Mouse (Mus musculus) thymus, adult 2 months (tissue): ENCODE results near the gene Plppr2. TPM values are rescaled to one million over a fixed set of nuclear protein-coding genes. Genes with fewer than 3 reads are reported as not detected.

Experiments
- DNase-seq: peaks from one replicate; pipeline ENCODE4 v3.0.0; 2021
- H3K27ac ChIP-seq: fragments of 200-500 bp; 2 replicates; pipeline ENCODE4 v1.5.1; 2012; ENCODE audit warnings: low read length, control low read depth; ENCODE audit not compliant: control insufficient read depth, insufficient read depth
- H3K27me3 ChIP-seq: fragments of 200-500 bp; 2 replicates; pipeline ENCODE4 v1.6.1; 2012; ENCODE audit warnings: mild to moderate bottlenecking, low read length, moderate library complexity, mixed read lengths; ENCODE audit not compliant: control insufficient read depth, insufficient read depth
- H3K36me3 ChIP-seq: fragments of 200-500 bp; 2 replicates; pipeline ENCODE4 v1.6.1; 2012; ENCODE audit warnings: mild to moderate bottlenecking, low read length, moderate library complexity; ENCODE audit not compliant: control insufficient read depth, insufficient read depth
- H3K4me1 ChIP-seq: fragments of 200-500 bp; replicated peaks from 2 replicates; pipeline ENCODE4 v1.6.1; 2012; ENCODE audit warnings: low read length; ENCODE audit not compliant: control insufficient read depth, insufficient read depth
- H3K4me3 ChIP-seq: fragments of 200-500 bp; 2 replicates; pipeline ENCODE4 v1.5.1; 2012; ENCODE audit warnings: mild to moderate bottlenecking, low read length, control low read depth, moderate library complexity; ENCODE audit not compliant: control insufficient read depth, insufficient read depth
- CTCF ChIP-seq: fragments of 200-500 bp; IDR thresholded peaks from 2 replicates; pipeline ENCODE4 v1.5.1; 2012; ENCODE audit warnings: mild to moderate bottlenecking, control low read depth, low read length, moderate library complexity, borderline replicate concordance; ENCODE audit not compliant: control insufficient read depth, poor library complexity, insufficient read depth; ENCODE audit errors: extremely low read depth
- POLR2A ChIP-seq: fragments of 200-500 bp; IDR thresholded peaks from 2 replicates; pipeline ENCODE4 v1.6.1; 2012; ENCODE audit warnings: mild to moderate bottlenecking, low read length, control low read depth, moderate library complexity; ENCODE audit not compliant: control insufficient read depth, poor library complexity, insufficient read depth; ENCODE audit errors: extremely low read depth
- WGBS: fragments of 180-500 bp; shearing (Covaris S2); methylation state at CpG from one replicate; pipeline ENCODE4 v1.1.7; 2018; 5-methylcytosine and 5-hydroxymethylcytosine counted together
- polyA plus RNA-seq: library from polyadenylated mRNA; depleted of rRNA; stranded (reverse); fragments of >200 nt; gene quantifications from 2 replicates; pipeline ENCODE4 v1.2.3, GENCODE M21; 2012

The Plppr2 gene
- polyA plus RNA-seq, 1 experiment = 5.5 TPM

- peak overlapping the region; percentile 9; the same call in 1 of the 2 replicates for H3K4me3 ChIP-seq
- H3K27me3 ChIP-seq = peaks cover 10% of the 10 kb centered on the region; the same call in 1 of the 2 replicates
- peak; percentile 58 for DNase-seq
- 0 out of 2 replicates have a peak, but pooled peaks have one; percentile 35 for TF ChIP-seq CTCF
- TF ChIP-seq POLR2A = no peak
- H3K4me1 ChIP-seq = peaks cover 17% of the 10 kb centered on the region
- no peak overlapping the region for H3K27ac ChIP-seq
- 6% methylated on average over 34 of the region's 34 CpGs for WGBS
- no peaks in the 10 kb centered on the region for H3K36me3 ChIP-seq
Measured at GRCm38 (mm10) chr9:21962416-21963059, 25.7 kb downstream of the Plppr2 start.

- DNase-seq = no peak
- peaks cover 17% of the 10 kb centered on the region for H3K4me1 ChIP-seq
- 63% methylated on average over 8 of the region's 8 CpGs for WGBS
Measured at GRCm38 (mm10) chr9:21963417-21963816, 26.6 kb downstream of the Plppr2 start, which contains the start of gene Epor. TSS of gene Epor (minus strand) at chr9:21963506.

GRCm38 (mm10) chr9:21968883-21969282 is 32.0 kb downstream of the Plppr2 start:
- WGBS = 34% methylated on average over 6 of the region's 6 CpGs
- no peak overlapping the region for H3K4me3 ChIP-seq
- H3K27ac ChIP-seq = no peak overlapping the region
- no peaks in the 10 kb centered on the region for H3K36me3 ChIP-seq
- H3K27me3 ChIP-seq = no peaks in the 10 kb centered on the region
- no peaks in the 10 kb centered on the region for H3K4me1 ChIP-seq
- no peak for TF ChIP-seq POLR2A
- TF ChIP-seq CTCF = no peak
- DNase-seq = no peak

More at GRCm38 (mm10) chr9:21963417-21963816, 26.6 kb downstream of the Plppr2 start, which contains the start of gene Epor:
- Histone ChIP-seq H3K27me3 (peaks cover 10% of the 10 kb centered on the region; the same call in 1 of the 2 replicates), H3K4me3 (peak within 1 kb of the TSS; percentile 9; the same call in 1 of the 2 replicates), H3K36me3 (no peaks in the 10 kb centered on the region), H3K27ac (no peak within 1 kb of the TSS)
- no peak for TF ChIP-seq CTCF
- no peak for TF ChIP-seq POLR2A

GRCm38 (mm10) chr9:21969304-21969703 is 32.5 kb downstream of the Plppr2 start:
- no peaks in the 10 kb centered on the region for H3K4me1 ChIP-seq
- TF ChIP-seq POLR2A (no peak), CTCF (no peak)
- no peak for DNase-seq
- H3K27ac ChIP-seq = no peak overlapping the region
- no peaks in the 10 kb centered on the region for H3K27me3 ChIP-seq
- no peak overlapping the region for H3K4me3 ChIP-seq
- no peaks in the 10 kb centered on the region for H3K36me3 ChIP-seq
- WGBS = 86% methylated on average over 4 of the region's 4 CpGs

- H3K27me3 ChIP-seq = no peaks in the 10 kb centered on the region
- H3K36me3 ChIP-seq = no peaks in the 10 kb centered on the region
- H3K4me1 ChIP-seq = peaks cover 7% of the 10 kb centered on the region
- TF ChIP-seq CTCF (no peak), POLR2A (no peak)
- 91% methylated on average over 10 of the region's 10 CpGs for whole genome bisulfite sequencing
- no peak for DNase-seq
- no peak overlapping the region for H3K27ac ChIP-seq
- H3K4me3 ChIP-seq = no peak overlapping the region
Measured at GRCm38 (mm10) chr9:21976626-21977175, 39.9 kb downstream of the Plppr2 start.

- Histone ChIP-seq H3K27ac (no peak overlapping the region), H3K27me3 (no peaks in the 10 kb centered on the region), H3K4me1 (peaks cover 13% of the 10 kb centered on the region), H3K36me3 (no peaks in the 10 kb centered on the region), H3K4me3 (no peak overlapping the region)
- 90% methylated on average over 5 of the region's 5 CpGs for WGBS
- TF ChIP-seq POLR2A (0 out of 2 replicates have a peak, but pooled peaks have one; percentile 20), CTCF (no peak)
- DNase-seq = no peak
Measured at GRCm38 (mm10) chr9:21977331-21977730, 40.5 kb downstream of the Plppr2 start.

- peaks cover 17% of the 10 kb centered on the region for H3K4me1 ChIP-seq
- TF ChIP-seq POLR2A = no peak
- TF ChIP-seq CTCF = peak; percentile 73; the same call in 1 of the 2 replicates
- no peaks in the 10 kb centered on the region for H3K27me3 ChIP-seq
- 48% methylated on average over 2 of the region's 2 CpGs for WGBS
- H3K27ac ChIP-seq = no peak overlapping the region
- H3K36me3 ChIP-seq = no peaks in the 10 kb centered on the region
- DNase-seq = peak; percentile 61
- H3K4me3 ChIP-seq = no peak overlapping the region
Measured at GRCm38 (mm10) chr9:21977972-21978371, 41.1 kb downstream of the Plppr2 start.
